Mouse (Mus musculus): Measurements from ENCODE around the gene Tyrobp.

Tyrobp gene

DNA sequence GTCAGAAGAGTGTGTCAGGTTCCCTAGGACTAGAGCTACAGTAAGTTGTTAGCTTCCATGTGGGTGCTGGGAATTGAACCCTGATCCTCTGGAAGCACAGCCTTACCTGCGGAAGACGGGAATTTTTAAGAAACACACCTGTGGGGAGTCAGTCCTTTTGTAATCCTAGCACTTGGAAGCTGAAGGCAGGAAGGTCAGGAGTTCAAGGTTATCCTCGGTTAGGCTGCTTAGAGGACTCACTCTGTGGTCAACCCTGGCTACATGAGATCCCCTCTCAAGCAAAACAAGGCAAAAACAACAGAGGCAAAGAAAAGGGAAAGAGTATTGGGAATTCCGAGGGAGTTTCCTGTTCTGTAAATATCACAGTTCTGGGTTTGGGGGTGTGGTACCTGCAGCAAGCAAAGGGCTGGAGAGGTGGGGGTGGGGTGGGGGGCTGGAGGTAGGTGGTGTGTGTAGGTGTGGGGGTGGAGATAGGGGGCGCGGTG lies 51.3 kb downstream of the Tyrobp start:
- DNase-seq (ENCODE audit: low spot score): no peak
